Mouse (Mus musculus): ENCODE results near the gene Gmip. TPM values are rescaled to one million over a fixed set of nuclear protein-coding genes. Genes with fewer than 3 reads are reported as not detected.
A peak's percentile ranks its signal among the peaks of the same experiment; 100 is the strongest.

The Gmip gene
- total and polyA plus RNA-seq, 2 experiments from 2014 or later: 3.2 to 21.6 TPM

GRCm38 (mm10) chr8:69803366-69803765 is 5.1 kb upstream of the Gmip start:
- DNase-seq (ENCODE audit: low spot score) (no peak), ATAC-seq (ENCODE audit: insufficient read depth, low read depth) (no peak)
- peaks cover 93% of the 10 kb centered on the region for H3K36me3 ChIP-seq (replicated peaks; ENCODE audit: control insufficient read depth, insufficient read depth, low read length)

DNA sequence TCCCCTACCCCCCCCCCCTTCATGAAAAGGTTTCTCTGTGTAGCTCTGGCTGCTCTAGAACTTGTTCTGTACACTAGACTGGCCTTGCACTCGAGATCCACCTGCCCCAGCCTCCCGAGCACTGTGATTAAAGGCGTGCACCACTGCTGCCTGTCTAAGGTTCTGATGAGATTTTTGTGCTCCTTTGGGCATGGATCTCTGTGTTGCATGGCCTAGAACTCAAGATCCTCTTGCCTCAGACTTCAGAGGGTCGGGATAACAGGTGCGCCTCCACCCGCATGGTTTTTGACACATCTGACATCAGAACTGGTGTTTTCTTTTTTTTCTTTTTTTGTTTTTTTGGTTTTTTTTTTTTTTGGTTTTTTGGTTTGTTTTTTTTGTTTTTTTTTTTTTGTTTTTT is 3.9 kb upstream of the Gmip start:
- H3K9ac ChIP-seq (replicated peaks; ENCODE audit: low read depth, low read length): no peak overlapping the region
- peaks cover 82% of the 10 kb centered on the region for H3K36me3 ChIP-seq (replicated peaks; ENCODE audit: control insufficient read depth, insufficient read depth, low read length)
- no peak overlapping the region for H3K27ac ChIP-seq (ENCODE audit: low read depth)
- H3K4me1 ChIP-seq (ENCODE audit: control insufficient read depth, insufficient read depth): 0 out of 2 replicates have a peak, but pooled peaks cover 6% of the 10 kb centered on the region
- no peak overlapping the region for H3K4me2 ChIP-seq (ENCODE audit: low read depth, low read length)
- H3K4me3 ChIP-seq (ENCODE audit: low read depth, low read length): no peak overlapping the region
- DNase-seq (ENCODE audit: low spot score) (no peak), ATAC-seq (ENCODE audit: insufficient read depth, low read depth) (no peak)
- 92% methylated on average over 6 of the region's 6 CpGs for WGBS
- no peaks in the 10 kb centered on the region for H3K27me3 ChIP-seq (ENCODE audit: control insufficient read depth, insufficient read depth, low read length)
- H3K9me3 ChIP-seq (replicated peaks; ENCODE audit: control insufficient read depth, low read length): no peaks in the 10 kb centered on the region
- TF ChIP-seq CTCF (IDR thresholded peaks at IDR 0.05; ENCODE audit: low read depth): no peak
- TF ChIP-seq EP300 (IDR thresholded peaks at IDR 0.05; ENCODE audit: low read depth): no peak

More at GRCm38 (mm10) chr8:69803366-69803765, 5.1 kb upstream of the Gmip start:
- Histone ChIP-seq H3K27me3 (ENCODE audit: control insufficient read depth, insufficient read depth, low read length) (no peaks in the 10 kb centered on the region), H3K9me3 (replicated peaks; ENCODE audit: control insufficient read depth, low read length) (no peaks in the 10 kb centered on the region), H3K4me2 (ENCODE audit: low read depth, low read length) (no peak overlapping the region), H3K27ac (ENCODE audit: low read depth) (no peak overlapping the region), H3K4me3 (ENCODE audit: low read depth, low read length) (no peak overlapping the region), H3K9ac (replicated peaks; ENCODE audit: low read depth, low read length) (no peak overlapping the region), H3K4me1 (ENCODE audit: control insufficient read depth, insufficient read depth) (no peaks in the 10 kb centered on the region)
- 87% methylated on average over 7 of the region's 7 CpGs for WGBS
- TF ChIP-seq EP300 (IDR thresholded peaks at IDR 0.05; ENCODE audit: low read depth) (no peak), CTCF (IDR thresholded peaks at IDR 0.05; ENCODE audit: low read depth) (no peak)

DNA sequence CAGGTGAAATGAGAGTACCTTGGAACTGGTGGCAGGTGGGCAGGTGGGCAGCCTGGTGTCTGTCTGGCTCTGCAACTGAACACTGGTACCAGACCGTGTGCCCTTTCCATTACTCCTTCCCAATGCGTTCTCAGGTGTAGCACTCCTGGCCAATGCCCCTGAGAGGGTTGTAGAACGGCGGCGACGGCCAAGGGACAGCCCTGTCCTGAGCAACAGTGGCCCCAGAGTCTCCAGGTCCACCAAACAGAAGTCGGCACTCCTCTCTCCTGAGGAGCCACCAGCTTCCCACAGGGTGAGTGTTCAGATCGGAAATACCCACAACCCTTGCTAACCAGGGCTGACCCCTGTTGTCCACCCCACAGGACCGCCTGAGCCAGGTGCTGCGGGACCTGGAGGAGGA is 3.4 kb upstream of the Gmip start:
- H3K36me3 ChIP-seq (replicated peaks; ENCODE audit: control insufficient read depth, insufficient read depth, low read length): peaks cover 76% of the 10 kb centered on the region
- no peak overlapping the region for H3K4me2 ChIP-seq (ENCODE audit: low read depth, low read length)
- no peak overlapping the region for H3K4me3 ChIP-seq (ENCODE audit: low read depth, low read length)
- H3K4me1 ChIP-seq (ENCODE audit: control insufficient read depth, insufficient read depth): 0 out of 2 replicates have a peak, but pooled peaks cover 6% of the 10 kb centered on the region
- TF ChIP-seq EP300 (IDR thresholded peaks at IDR 0.05; ENCODE audit: low read depth) (no peak), CTCF (IDR thresholded peaks at IDR 0.05; ENCODE audit: low read depth) (no peak)
- no peaks in the 10 kb centered on the region for H3K9me3 ChIP-seq (replicated peaks; ENCODE audit: control insufficient read depth, low read length)
- H3K9ac ChIP-seq (replicated peaks; ENCODE audit: low read depth, low read length): no peak overlapping the region
- WGBS: 91% methylated on average over 10 of the region's 10 CpGs
- DNase-seq (ENCODE audit: low spot score): no peak
- H3K27ac ChIP-seq (ENCODE audit: low read depth): no peak overlapping the region
- no peak for ATAC-seq (ENCODE audit: insufficient read depth, low read depth)
- H3K27me3 ChIP-seq (ENCODE audit: control insufficient read depth, insufficient read depth, low read length): no peaks in the 10 kb centered on the region

GRCm38 (mm10) chr8:69805491-69805890 is 3.0 kb upstream of the Gmip start:
- Histone ChIP-seq H3K4me1 (ENCODE audit: control insufficient read depth, insufficient read depth) (0 out of 2 replicates have a peak, but pooled peaks cover 6% of the 10 kb centered on the region), H3K27ac (ENCODE audit: low read depth) (no peak overlapping the region), H3K4me2 (ENCODE audit: low read depth, low read length) (no peak overlapping the region), H3K9ac (replicated peaks; ENCODE audit: low read depth, low read length) (no peak overlapping the region), H3K9me3 (replicated peaks; ENCODE audit: control insufficient read depth, low read length) (no peaks in the 10 kb centered on the region), H3K4me3 (ENCODE audit: low read depth, low read length) (no peak overlapping the region), H3K36me3 (replicated peaks; ENCODE audit: control insufficient read depth, insufficient read depth, low read length) (peaks cover 72% of the 10 kb centered on the region), H3K27me3 (ENCODE audit: control insufficient read depth, insufficient read depth, low read length) (no peaks in the 10 kb centered on the region)
- TF ChIP-seq CTCF (IDR thresholded peaks at IDR 0.05; ENCODE audit: low read depth): no peak
- no peak for TF ChIP-seq EP300 (IDR thresholded peaks at IDR 0.05; ENCODE audit: low read depth)
- 82% methylated on average over 9 of the region's 9 CpGs for WGBS
- DNase-seq (ENCODE audit: low spot score) (no peak), ATAC-seq (ENCODE audit: insufficient read depth, low read depth) (no peak)

GRCm38 (mm10) chr8:69807236-69807635 is 1.2 kb upstream of the Gmip start:
- Histone ChIP-seq H3K4me2 (ENCODE audit: low read depth, low read length) (no peak overlapping the region), H3K4me3 (ENCODE audit: low read depth, low read length) (no peak overlapping the region), H3K36me3 (replicated peaks; ENCODE audit: control insufficient read depth, insufficient read depth, low read length) (peaks cover 55% of the 10 kb centered on the region), H3K9me3 (replicated peaks; ENCODE audit: control insufficient read depth, low read length) (no peaks in the 10 kb centered on the region), H3K4me1 (ENCODE audit: control insufficient read depth, insufficient read depth) (0 out of 2 replicates have a peak, but pooled peaks cover 6% of the 10 kb centered on the region), H3K27ac (ENCODE audit: low read depth) (no peak overlapping the region), H3K27me3 (ENCODE audit: control insufficient read depth, insufficient read depth, low read length) (no peaks in the 10 kb centered on the region), H3K9ac (replicated peaks; ENCODE audit: low read depth, low read length) (no peak overlapping the region)
- ATAC-seq (ENCODE audit: insufficient read depth, low read depth): no peak
- no peak for DNase-seq (ENCODE audit: low spot score)
- TF ChIP-seq CTCF (IDR thresholded peaks at IDR 0.05; ENCODE audit: low read depth): no peak
- WGBS: 90% methylated on average over 5 of the region's 5 CpGs

- under 1% methylated on average over 23 of the region's 23 CpGs for WGBS
- Histone ChIP-seq H3K36me3 (replicated peaks; ENCODE audit: control insufficient read depth, insufficient read depth, low read length) (peaks cover 44% of the 10 kb centered on the region), H3K27me3 (ENCODE audit: control insufficient read depth, insufficient read depth, low read length) (no peaks in the 10 kb centered on the region), H3K4me2 (ENCODE audit: low read depth, low read length) (peak overlapping the region; percentile 92), H3K9ac (replicated peaks; ENCODE audit: low read depth, low read length) (peak overlapping the region; percentile 64), H3K4me1 (ENCODE audit: control insufficient read depth, insufficient read depth) (0 out of 2 replicates have a peak, but pooled peaks cover 6% of the 10 kb centered on the region), H3K27ac (ENCODE audit: low read depth) (no peak overlapping the region), H3K4me3 (ENCODE audit: low read depth, low read length) (peak overlapping the region; percentile 67), H3K9me3 (replicated peaks; ENCODE audit: control insufficient read depth, low read length) (no peaks in the 10 kb centered on the region)
- DNase-seq (ENCODE audit: low spot score) (no peak), ATAC-seq (ENCODE audit: insufficient read depth, low read depth) (0 out of 2 replicates have a peak, but pooled peaks have one; percentile 5)
- TF ChIP-seq EP300 (IDR thresholded peaks at IDR 0.05; ENCODE audit: low read depth) (no peak), CTCF (IDR thresholded peaks at IDR 0.05; ENCODE audit: low read depth) (no peak)
Measured at GRCm38 (mm10) chr8:69808864-69809403, 455 bp downstream of the Gmip start.

Measured in heart, postnatal 0 days (tissue).